Mouse (Mus musculus): ENCODE measurements around the gene Heyl. TPM values are rescaled to one million over a fixed set of nuclear protein-coding genes. Genes with fewer than 3 reads are reported as not detected.
"Not testable (repeated sequence)": the region's sequence is repeated elsewhere in the genome, so short reads cannot be mapped to it uniquely, and the experiment has no call there.

Gene Heyl
- polyA plus RNA-seq, 1 experiment from 2014 or later: 2.5 TPM

GRCm38 (mm10) chr4:123284731-123285624 lies 51.6 kb downstream of the Heyl start:
- ATAC-seq (replicated peaks; ENCODE audit: low FRiP score) (0 out of 2 replicates have a peak, but pooled peaks have one; percentile 18), DNase-seq (ENCODE audit: low spot score) (no peak)
- peaks cover 26% of the 10 kb centered on the region for H3K4me1 ChIP-seq (replicated peaks; ENCODE audit: control insufficient read depth, insufficient read depth, low read length)
- peak overlapping the region; percentile 85 for H3K9ac ChIP-seq (ENCODE audit: low read depth, low read length)
- H3K27me3 ChIP-seq (replicated peaks; ENCODE audit: control insufficient read depth, insufficient read depth, low read length): no peaks in the 10 kb centered on the region
- 60% methylated on average over 6 of the region's 6 CpGs for WGBS
- H3K27ac ChIP-seq (ENCODE audit: low read depth, low read length): peak overlapping the region; percentile 90
- H3K36me3 ChIP-seq (ENCODE audit: control insufficient read depth, insufficient read depth, low read length): peaks cover 54% of the 10 kb centered on the region
- no peaks in the 10 kb centered on the region for H3K9me3 ChIP-seq (ENCODE audit: control insufficient read depth, low read length)
- peak overlapping the region; percentile 92 for H3K4me2 ChIP-seq
- peak overlapping the region; percentile 90 for H3K4me3 ChIP-seq (ENCODE audit: low read depth, low read length)

- no peak for DNase-seq (ENCODE audit: low spot score)
- H3K4me2 ChIP-seq: peak overlapping the region; percentile 92
These were observed 53.4 kb downstream of the Heyl start for GRCm38 (mm10) chr4:123286790-123287189.

GRCm38 (mm10) chr4:123289038-123289437 lies 55.7 kb downstream of the Heyl start:
- Histone ChIP-seq H3K4me2 (no peak overlapping the region), H3K36me3 (ENCODE audit: control insufficient read depth, insufficient read depth, low read length) (peaks cover 89% of the 10 kb centered on the region), H3K27ac (ENCODE audit: low read depth, low read length) (no peak overlapping the region), H3K9me3 (ENCODE audit: control insufficient read depth, low read length) (no peaks in the 10 kb centered on the region), H3K27me3 (replicated peaks; ENCODE audit: control insufficient read depth, insufficient read depth, low read length) (no peaks in the 10 kb centered on the region), H3K9ac (ENCODE audit: low read depth, low read length) (no peak overlapping the region), H3K4me1 (replicated peaks; ENCODE audit: control insufficient read depth, insufficient read depth, low read length) (peaks cover 25% of the 10 kb centered on the region), H3K4me3 (ENCODE audit: low read depth, low read length) (no peak overlapping the region)
- ATAC-seq (replicated peaks; ENCODE audit: low FRiP score) (no peak), DNase-seq (ENCODE audit: low spot score) (no peak)
- 93% methylated on average over 12 of the region's 12 CpGs for WGBS

More at GRCm38 (mm10) chr4:123286790-123287189, 53.4 kb downstream of the Heyl start:
- peak; percentile 80 for ATAC-seq (replicated peaks; ENCODE audit: low FRiP score)
- Histone ChIP-seq H3K4me3 (ENCODE audit: low read depth, low read length) (peak overlapping the region; percentile 90), H3K4me1 (replicated peaks; ENCODE audit: control insufficient read depth, insufficient read depth, low read length) (peaks cover 26% of the 10 kb centered on the region), H3K36me3 (ENCODE audit: control insufficient read depth, insufficient read depth, low read length) (peaks cover 70% of the 10 kb centered on the region), H3K9ac (ENCODE audit: low read depth, low read length) (peak overlapping the region; percentile 85), H3K9me3 (ENCODE audit: control insufficient read depth, low read length) (no peaks in the 10 kb centered on the region), H3K27ac (ENCODE audit: low read depth, low read length) (peak overlapping the region; percentile 90), H3K27me3 (replicated peaks; ENCODE audit: control insufficient read depth, insufficient read depth, low read length) (no peaks in the 10 kb centered on the region)
- 57% methylated on average over 2 of the region's 2 CpGs for WGBS

GRCm38 (mm10) chr4:123292390-123292789 lies 59.0 kb downstream of the Heyl start:
- Histone ChIP-seq H3K4me1 (replicated peaks; ENCODE audit: control insufficient read depth, insufficient read depth, low read length) (peaks cover 4% of the 10 kb centered on the region; the same call in 1 of the 2 replicates), H3K27me3 (replicated peaks; ENCODE audit: control insufficient read depth, insufficient read depth, low read length) (no peaks in the 10 kb centered on the region), H3K27ac (ENCODE audit: low read depth, low read length) (no peak overlapping the region), H3K4me2 (no peak overlapping the region), H3K9me3 (ENCODE audit: control insufficient read depth, low read length) (no peaks in the 10 kb centered on the region), H3K36me3 (ENCODE audit: control insufficient read depth, insufficient read depth, low read length) (peaks cover 95% of the 10 kb centered on the region), H3K9ac (ENCODE audit: low read depth, low read length) (no peak overlapping the region), H3K4me3 (ENCODE audit: low read depth, low read length) (no peak overlapping the region)
- 75% methylated on average over 3 of the region's 3 CpGs for WGBS
- no peak for DNase-seq (ENCODE audit: low spot score)
- ATAC-seq (replicated peaks; ENCODE audit: low FRiP score): no peak

- Histone ChIP-seq H3K4me3 (ENCODE audit: low read depth, low read length) (no peak overlapping the region), H3K4me1 (replicated peaks; ENCODE audit: control insufficient read depth, insufficient read depth, low read length) (no peaks in the 10 kb centered on the region; the same call in 1 of the 2 replicates), H3K36me3 (ENCODE audit: control insufficient read depth, insufficient read depth, low read length) (peaks cover 96% of the 10 kb centered on the region), H3K27ac (ENCODE audit: low read depth, low read length) (no peak overlapping the region), H3K9ac (ENCODE audit: low read depth, low read length) (no peak overlapping the region), H3K27me3 (replicated peaks; ENCODE audit: control insufficient read depth, insufficient read depth, low read length) (no peaks in the 10 kb centered on the region), H3K4me2 (no peak overlapping the region), H3K9me3 (ENCODE audit: control insufficient read depth, low read length) (no peaks in the 10 kb centered on the region)
- DNase-seq (ENCODE audit: low spot score) (no peak), ATAC-seq (replicated peaks; ENCODE audit: low FRiP score) (no peak)
- WGBS: 85% methylated on average over 7 of the region's 7 CpGs
These were observed 59.6 kb downstream of the Heyl start for GRCm38 (mm10) chr4:123292989-123293388.

GRCm38 (mm10) chr4:123293661-123294443 lies 60.5 kb downstream of the Heyl start:
- Histone ChIP-seq H3K9ac (ENCODE audit: low read depth, low read length) (no peak overlapping the region), H3K27me3 (replicated peaks; ENCODE audit: control insufficient read depth, insufficient read depth, low read length) (no peaks in the 10 kb centered on the region), H3K9me3 (ENCODE audit: control insufficient read depth, low read length) (no peaks in the 10 kb centered on the region), H3K4me2 (no peak overlapping the region), H3K4me1 (replicated peaks; ENCODE audit: control insufficient read depth, insufficient read depth, low read length) (no peaks in the 10 kb centered on the region), H3K36me3 (ENCODE audit: control insufficient read depth, insufficient read depth, low read length) (peaks cover 93% of the 10 kb centered on the region), H3K4me3 (ENCODE audit: low read depth, low read length) (no peak overlapping the region), H3K27ac (ENCODE audit: low read depth, low read length) (no peak overlapping the region)
- 82% methylated on average over 7 of the region's 7 CpGs for WGBS
- ATAC-seq (replicated peaks; ENCODE audit: low FRiP score): no peak
- no peak for DNase-seq (ENCODE audit: low spot score)

- not testable (repeated sequence) for H3K9ac ChIP-seq (ENCODE audit: low read depth, low read length); DNase-seq (ENCODE audit: low spot score); ATAC-seq (replicated peaks; ENCODE audit: low FRiP score); H3K4me1 ChIP-seq (replicated peaks; ENCODE audit: control insufficient read depth, insufficient read depth, low read length); H3K4me3 ChIP-seq (ENCODE audit: low read depth, low read length); H3K9me3 ChIP-seq (ENCODE audit: control insufficient read depth, low read length); H3K27ac ChIP-seq (ENCODE audit: low read depth, low read length); H3K27me3 ChIP-seq (replicated peaks; ENCODE audit: control insufficient read depth, insufficient read depth, low read length); H3K4me2 ChIP-seq
- peaks cover 91% of the 10 kb centered on the region for H3K36me3 ChIP-seq (ENCODE audit: control insufficient read depth, insufficient read depth, low read length)
- 86% methylated on average over 15 of the region's 15 CpGs for WGBS
These were observed 61.7 kb downstream of the Heyl start for GRCm38 (mm10) chr4:123295026-123295425.

- 91% methylated on average over 21 of the region's 21 CpGs for WGBS
- Histone ChIP-seq H3K4me2 (no peak overlapping the region), H3K9ac (ENCODE audit: low read depth, low read length) (no peak overlapping the region), H3K27me3 (replicated peaks; ENCODE audit: control insufficient read depth, insufficient read depth, low read length) (no peaks in the 10 kb centered on the region), H3K4me3 (ENCODE audit: low read depth, low read length) (no peak overlapping the region), H3K36me3 (ENCODE audit: control insufficient read depth, insufficient read depth, low read length) (peaks cover 92% of the 10 kb centered on the region), H3K4me1 (replicated peaks; ENCODE audit: control insufficient read depth, insufficient read depth, low read length) (no peaks in the 10 kb centered on the region), H3K27ac (ENCODE audit: low read depth, low read length) (no peak overlapping the region), H3K9me3 (ENCODE audit: control insufficient read depth, low read length) (no peaks in the 10 kb centered on the region)
- ATAC-seq (replicated peaks; ENCODE audit: low FRiP score) (no peak), DNase-seq (ENCODE audit: low spot score) (no peak)
These were observed 62.3 kb downstream of the Heyl start for GRCm38 (mm10) chr4:123295516-123296147.
